Mouse (Mus musculus) inflammation-experienced regulatory T-cells, adult 6 months (primary cell): ENCODE measurements at regions not wholly inside any gene's neighbourhood (a gene's known extent, or its start where the extent isn't known, plus 50 kb on each side); places are given as distances from the start of the nearest gene placed in this dataset.
"Not testable (repeated sequence)": the region's sequence is repeated elsewhere in the genome, so short reads cannot be mapped to it uniquely, and the experiment has no call there.

Source experiments
- ATAC-seq: one replicate; pipeline ENCODE4 v1.8.0; 2017

DNA sequence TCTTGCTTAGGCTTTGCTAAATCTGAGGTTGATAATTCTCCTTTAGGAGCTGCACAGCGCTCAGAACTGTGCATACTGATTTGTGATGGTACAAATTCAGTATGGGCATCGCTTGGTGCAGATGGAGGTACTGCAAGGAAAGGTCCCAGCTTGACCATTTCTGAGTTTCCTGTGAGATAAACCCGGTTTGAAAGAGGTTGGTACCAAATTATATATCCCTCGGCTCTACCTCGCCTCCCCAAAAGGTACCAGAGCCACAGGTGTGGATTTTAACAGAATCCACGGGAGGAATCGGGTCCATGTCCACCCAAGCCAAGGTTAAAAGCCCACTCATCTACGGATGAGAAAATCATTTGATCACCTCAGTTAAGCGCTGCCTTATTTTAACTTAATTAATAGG lies 172.5 kb upstream of the Zfp808 start:
- ATAC-seq, result not testable (repeated sequence)

DNA sequence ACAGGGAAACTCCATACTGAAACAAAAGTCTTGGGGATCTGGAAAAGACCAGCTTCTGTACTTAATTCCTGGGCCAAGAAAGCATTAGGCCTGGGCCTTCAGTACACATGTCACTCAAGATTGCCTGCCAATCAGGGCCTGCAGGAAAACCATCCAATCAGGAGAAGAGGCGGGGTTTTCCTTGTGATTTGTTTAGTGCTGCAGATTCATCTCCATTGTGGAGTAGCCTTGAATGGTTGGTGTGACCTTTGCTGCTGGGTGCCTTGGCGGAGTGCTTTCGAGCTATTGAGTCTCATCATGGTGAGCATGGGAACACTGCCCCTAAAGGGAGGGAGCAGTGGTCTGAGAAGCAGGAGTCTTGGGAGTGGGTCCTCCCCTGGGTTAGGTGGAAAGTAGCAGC lies 150.8 kb upstream of the Zfp808 start:
- not testable (repeated sequence) for ATAC-seq

DNA sequence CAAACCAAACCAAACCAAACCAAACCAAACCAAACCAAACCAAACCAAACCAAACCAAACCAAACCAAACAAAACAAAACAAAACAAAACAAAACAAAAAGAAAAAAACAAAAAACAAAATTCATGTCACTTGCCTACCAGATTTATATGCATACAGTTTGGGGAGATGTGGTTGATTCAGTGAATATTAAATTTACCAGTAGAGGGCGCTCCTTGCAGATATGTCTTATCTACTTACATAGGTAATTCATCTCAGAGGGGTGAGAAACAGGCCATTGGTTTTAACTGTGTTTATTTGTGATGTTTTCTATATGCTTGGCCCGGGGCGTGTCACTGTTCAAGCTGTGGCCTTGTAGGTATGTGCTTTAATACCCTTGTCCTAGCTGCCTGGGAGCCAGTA lies 133.2 kb upstream of the Zfp808 start:
- ATAC-seq, result not testable (repeated sequence)

- peak; percentile 70 for ATAC-seq
Measured at GRCm38 (mm10) chr13:61998803-61999202, 130.9 kb upstream of the Zfp808 start.

DNA sequence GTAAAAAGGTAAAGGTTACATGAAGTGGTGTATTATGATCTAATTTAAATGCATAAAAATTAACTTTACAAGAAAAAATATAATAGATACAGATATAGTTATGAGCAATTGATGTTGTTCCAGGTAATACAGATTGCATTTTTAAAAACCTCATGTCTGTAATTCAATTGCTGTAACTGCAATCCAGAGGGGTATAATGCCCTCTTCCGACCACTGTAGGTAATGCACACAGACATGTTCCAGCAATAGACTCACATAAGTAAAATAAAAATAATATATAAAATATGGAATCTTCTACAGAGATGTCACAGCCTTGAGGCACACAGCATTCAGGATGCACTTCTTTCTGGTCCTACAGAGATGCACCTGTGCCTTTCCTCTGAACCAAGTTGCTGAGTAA lies 122.4 kb upstream of the Zfp808 start:
- ATAC-seq, result not testable (repeated sequence)

- peak; percentile 89 for ATAC-seq
Measured at GRCm38 (mm10) chr13:62015424-62016167, 114.1 kb upstream of the Zfp808 start.

- ATAC-seq, result peak; percentile 39
Measured at GRCm38 (mm10) chr13:62016168-62016502, 113.6 kb upstream of the Zfp808 start.

DNA sequence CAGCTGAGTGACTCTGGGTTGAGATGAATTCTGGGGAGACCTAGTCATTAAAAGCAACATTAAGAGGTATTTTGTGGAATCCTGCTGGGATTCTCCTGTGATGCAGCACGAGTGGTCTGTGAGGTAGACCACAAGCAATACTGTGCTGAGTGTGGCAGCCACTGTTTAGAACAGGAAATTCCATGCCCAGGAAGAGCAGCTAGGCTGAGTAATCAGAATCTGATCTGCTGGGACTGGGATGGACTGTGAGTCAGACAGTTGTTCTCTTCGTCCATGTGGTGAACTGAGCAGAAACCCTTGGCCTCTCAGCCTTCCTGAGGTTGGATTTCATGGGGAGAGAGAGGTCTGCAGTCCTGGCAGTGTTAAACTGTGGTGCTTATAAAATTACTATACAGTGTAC lies 92.0 kb upstream of the Zfp808 start:
- ATAC-seq, result not testable (repeated sequence)

GRCm38 (mm10) chr13:62077951-62078671 lies 51.6 kb upstream of the Zfp808 start:
- ATAC-seq, result not testable (repeated sequence)

DNA sequence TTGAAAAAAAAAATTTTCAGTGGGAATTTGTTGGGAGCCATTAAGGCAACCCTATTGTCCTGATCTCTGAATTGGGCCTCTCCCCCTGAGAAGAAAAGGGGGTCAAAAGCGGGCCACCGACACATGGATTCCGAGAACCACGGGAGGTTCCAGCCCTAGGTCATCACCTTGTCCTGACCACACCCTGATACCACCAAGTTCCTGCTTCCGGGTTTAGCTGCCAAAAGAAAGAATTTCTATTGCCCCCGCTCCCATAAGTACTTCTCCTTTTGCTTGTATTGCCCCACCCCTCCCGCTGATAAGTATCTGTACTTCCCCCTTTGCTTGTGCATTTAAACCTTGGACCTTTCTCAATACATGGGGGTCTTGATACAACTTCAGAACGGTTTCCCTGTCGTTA lies 50.8 kb upstream of the Zfp808 start:
- not testable (repeated sequence) for ATAC-seq
